Mouse (Mus musculus) G1E (cell line): ENCODE data around the gene Zan.

Experiments
- CTCF ChIP-seq: IDR thresholded peaks from 2 replicates; pipeline ENCODE4 v1.5.1; 2012; ENCODE audit warnings: low read depth, low read length, inconsistent platforms, mixed read lengths
- GATA1 ChIP-seq: IDR thresholded peaks from 2 replicates; pipeline ENCODE4 v1.6.1; 2012; ENCODE audit warnings: borderline replicate concordance, low read length, inconsistent platforms, mixed read lengths
- POLR2AphosphoS5 ChIP-seq: IDR thresholded peaks from 2 replicates; pipeline ENCODE4 v1.6.1; 2012; ENCODE audit warnings: low read depth, low read length, inconsistent platforms; ENCODE audit not compliant: insufficient replicate concordance

DNA sequence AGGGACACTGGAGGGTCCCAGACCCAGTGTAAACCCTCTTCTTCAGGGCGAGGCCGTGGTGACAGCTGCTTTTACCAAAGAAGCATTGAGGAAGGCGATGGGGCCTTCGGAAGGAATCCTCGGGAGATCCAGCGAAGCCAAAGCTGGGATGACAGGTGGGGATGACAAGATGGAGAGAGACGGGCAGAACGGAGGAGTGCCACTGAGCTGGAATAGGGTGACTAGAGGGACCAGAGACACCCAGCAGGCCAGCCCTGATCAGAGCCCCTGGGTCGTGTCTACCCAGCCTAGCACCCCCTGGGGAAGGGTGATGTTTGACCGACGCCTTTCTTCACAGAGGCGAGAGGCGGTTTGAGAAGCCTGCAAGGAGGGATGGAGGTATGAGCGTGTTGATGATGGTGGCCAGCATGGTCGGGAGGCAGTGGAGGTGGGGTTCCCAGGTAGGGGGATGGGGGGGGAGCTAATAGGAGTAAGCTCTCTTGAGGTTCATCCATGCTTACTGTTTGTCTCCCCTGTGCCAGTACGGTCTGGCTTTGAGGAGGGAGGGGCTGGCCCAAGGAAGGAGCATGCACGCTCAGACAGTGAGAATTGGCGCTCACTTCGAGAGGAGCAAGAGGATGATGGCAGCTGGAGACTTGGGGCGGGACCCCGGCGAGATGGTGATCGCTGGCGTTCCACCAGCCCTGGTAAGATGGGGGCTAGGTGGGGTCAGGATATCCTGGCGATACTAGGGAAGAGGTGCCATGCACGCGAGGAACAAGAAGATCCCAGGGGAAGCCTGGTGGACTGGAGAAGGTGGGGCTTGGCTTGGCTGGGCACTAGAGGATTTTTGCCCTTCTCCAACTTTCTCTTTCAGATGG, 43.1 kb upstream of the Zan start:
- TF ChIP-seq CTCF = no peak
- no peak for TF ChIP-seq POLR2AphosphoS5
- TF ChIP-seq GATA1 = no peak
